Mouse (Mus musculus) liver, adult 2 months (tissue): Measurements from ENCODE around the gene Fam187a.
A peak's percentile ranks its signal among the peaks of the same experiment; 100 is the strongest.

Experiments used
- CTCF ChIP-seq: fragments of 200-500 bp; IDR thresholded peaks from 2 replicates; pipeline ENCODE4 v1.5.1; 2011; ENCODE audit warnings: low read depth, low read length, control low read depth
- POLR2A ChIP-seq: fragments of 200-500 bp; IDR thresholded peaks from 2 replicates; pipeline ENCODE4 v1.6.1; 2011; ENCODE audit warnings: low read length, control low read depth; ENCODE audit not compliant: insufficient read depth; ENCODE audit errors: extremely low read depth

GRCm38 (mm10) chr11:102851883-102852282 lies 33.1 kb upstream of the Fam187a start:
- TF ChIP-seq POLR2A (no peak), CTCF (peak; percentile 84)
